Mouse (Mus musculus) ES-Bruce4 (cell line): ENCODE results near the gene Pxylp1.

Source experiments
- CTCF ChIP-seq: IDR thresholded peaks from one replicate; pipeline ENCODE4 v1.8.1; 2011; ENCODE audit warnings: low read depth, low read length
- EP300 ChIP-seq: IDR thresholded peaks from 2 replicates; pipeline ENCODE4 v1.6.1; 2011; ENCODE audit warnings: low read depth, low read length; ENCODE audit not compliant: insufficient read depth
- POLR2A ChIP-seq: IDR thresholded peaks from one replicate; pipeline ENCODE4 v1.8.1; 2011; ENCODE audit warnings: low read length; ENCODE audit not compliant: insufficient read depth

DNA sequence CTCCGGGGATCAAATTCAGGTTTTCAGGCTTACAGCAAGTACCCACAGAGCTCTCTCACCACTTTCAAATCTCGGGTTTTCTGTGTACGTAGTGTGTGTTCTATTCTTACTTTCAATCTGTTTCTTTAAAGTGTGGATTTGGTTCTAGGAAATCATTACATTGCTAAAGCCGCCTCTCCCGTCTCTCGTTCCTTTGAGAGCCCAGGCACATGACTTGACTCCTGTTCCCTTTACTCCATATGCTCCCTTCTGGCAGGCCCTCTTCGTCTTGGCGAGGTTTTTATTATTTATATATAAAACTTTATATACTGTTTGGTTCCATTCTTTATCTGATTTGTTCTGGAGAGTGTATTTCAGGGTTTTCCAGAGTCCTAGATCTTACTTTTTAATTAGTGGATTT lies 40.3 kb upstream of the Pxylp1 start:
- TF ChIP-seq CTCF = no peak
- TF ChIP-seq POLR2A = no peak
- no peak for TF ChIP-seq EP300
